Mouse (Mus musculus) embryonic fibroblast, embryonic 13.5 days (primary cell): ENCODE results near the gene Eef2.

Experiments used
- CTCF ChIP-seq: IDR thresholded peaks from 2 replicates; pipeline ENCODE4 v1.5.1; 2011; ENCODE audit warnings: mild to moderate bottlenecking, control low read depth, low read length, moderate library complexity, borderline replicate concordance; ENCODE audit not compliant: insufficient read depth
- POLR2A ChIP-seq: IDR thresholded peaks from 2 replicates; pipeline ENCODE4 v1.6.1; 2011; ENCODE audit warnings: low read depth, mild to moderate bottlenecking, control low read depth, low read length, moderate library complexity

- TF ChIP-seq CTCF (no peak), POLR2A (no peak)
These were observed 35.5 kb upstream of the Eef2 start for GRCm38 (mm10) chr10:81140717-81141454.
